Mouse (Mus musculus) liver, embryonic 14.5 days (tissue): Measurements from ENCODE around the gene 1700037H04Rik.

Experiments
- CTCF ChIP-seq: IDR thresholded peaks from 2 replicates; pipeline ENCODE4 v1.5.1; 2016; ENCODE audit warnings: antibody characterized with exemption, low read depth, control low read depth
- EP300 ChIP-seq: IDR thresholded peaks from 2 replicates; pipeline ENCODE4 v1.6.1; 2016; ENCODE audit warnings: antibody characterized with exemption, low read depth

GRCm38 (mm10) chr2:131190344-131191004, 30.6 kb upstream of the 1700037H04Rik start:
- TF ChIP-seq CTCF: no peak
- no peak for TF ChIP-seq EP300
